Mouse (Mus musculus) lung, postnatal 25 days (tissue): ENCODE data around the gene Fancl.
"Not testable (repeated sequence)": the region's sequence is repeated elsewhere in the genome, so short reads cannot be mapped to it uniquely, and the experiment has no call there.

ENCODE experiments used
- DNase-seq: peaks from one replicate; pipeline ENCODE4 v3.0.0; 2022; ENCODE audit warnings: low spot score

Gene Fancl

GRCm38 (mm10) chr11:26385971-26386370 is at the start of gene Fancl:
Gene Fancl, plus strand, starts transcription at chr11:26386135.
- no peak for DNase-seq

GRCm38 (mm10) chr11:26336848-26337247 is 49.1 kb upstream of the Fancl start:
- DNase-seq, result no peak

DNA sequence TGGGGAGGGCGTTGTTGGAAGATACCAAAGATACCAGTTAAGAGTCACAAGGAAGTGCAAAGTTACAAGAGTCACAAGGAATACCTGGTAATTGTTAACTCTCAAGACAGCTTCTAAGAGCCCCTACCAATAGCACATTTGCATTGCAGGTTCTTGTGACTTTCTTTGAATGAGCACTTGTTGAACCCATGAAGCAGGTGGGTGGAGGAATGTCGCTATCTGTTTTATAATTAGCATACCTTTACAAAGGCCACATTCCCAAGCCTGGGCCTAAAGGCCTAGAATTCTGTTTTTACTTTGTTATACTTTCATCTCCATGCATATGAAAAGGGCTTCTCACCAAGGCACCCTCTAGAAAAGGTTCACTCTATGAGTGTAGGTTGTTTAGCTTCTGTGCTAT is 15.8 kb upstream of the Fancl start:
- not testable (repeated sequence) for DNase-seq

DNA sequence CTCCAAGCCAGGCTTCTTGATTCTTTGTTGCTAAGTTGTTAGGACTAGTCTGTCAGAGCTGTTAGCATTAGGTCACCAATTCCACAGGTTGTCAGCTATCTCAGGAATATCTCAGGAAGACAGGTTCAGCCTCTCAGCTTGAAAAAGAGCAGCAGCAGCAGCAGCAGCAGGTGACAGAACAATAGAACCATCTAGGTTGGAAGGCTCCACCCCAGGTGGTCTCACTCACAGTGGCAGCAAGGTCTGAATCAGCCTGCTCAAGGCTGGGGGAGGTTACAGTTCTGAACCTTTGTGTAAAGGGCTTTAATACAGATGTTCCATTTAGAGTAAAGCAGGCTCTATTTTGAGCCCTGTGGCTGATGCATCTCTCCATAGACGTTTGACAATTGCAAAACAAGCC is 14.0 kb upstream of the Fancl start:
- not testable (repeated sequence) for DNase-seq

GRCm38 (mm10) chr11:26374132-26374531 is 11.8 kb upstream of the Fancl start:
- no peak for DNase-seq

- DNase-seq, result no peak
Measured at GRCm38 (mm10) chr11:26378074-26378473, 7.9 kb upstream of the Fancl start.

- no peak for DNase-seq
Measured at GRCm38 (mm10) chr11:26381499-26381898, 4.4 kb upstream of the Fancl start.

- DNase-seq, result no peak
Measured at GRCm38 (mm10) chr11:26386678-26387077, 743 bp downstream of the Fancl start.

DNA sequence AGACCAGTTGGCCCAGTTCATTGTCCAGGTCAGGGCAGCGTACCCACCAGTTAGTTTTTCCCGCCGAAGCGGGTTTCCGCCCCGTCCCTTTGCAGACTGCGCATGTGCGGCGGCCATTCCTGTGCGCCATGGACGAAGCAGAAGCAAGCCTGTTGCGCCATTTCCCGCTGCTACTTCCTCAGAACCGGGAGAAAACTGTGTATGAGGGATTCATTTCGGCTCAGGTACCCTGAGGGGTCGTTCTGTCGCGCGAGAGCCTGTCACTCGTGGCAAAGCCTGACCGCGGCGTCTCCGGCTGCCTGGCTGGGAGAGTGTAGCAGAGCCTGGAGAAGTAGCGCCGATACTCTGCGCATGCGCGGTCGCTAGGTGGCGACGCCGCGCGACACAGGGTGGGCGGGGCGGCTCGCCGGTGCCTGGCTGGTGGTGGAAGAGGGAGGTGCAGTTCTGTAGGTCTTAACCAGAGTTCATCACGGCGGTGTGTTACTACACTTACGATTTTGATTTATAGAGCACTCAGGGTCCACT is 1.2 kb downstream of the Fancl start:
- DNase-seq, result peak; percentile 90

- DNase-seq, result no peak
Measured at GRCm38 (mm10) chr11:26395561-26395960, 9.6 kb downstream of the Fancl start.

DNA sequence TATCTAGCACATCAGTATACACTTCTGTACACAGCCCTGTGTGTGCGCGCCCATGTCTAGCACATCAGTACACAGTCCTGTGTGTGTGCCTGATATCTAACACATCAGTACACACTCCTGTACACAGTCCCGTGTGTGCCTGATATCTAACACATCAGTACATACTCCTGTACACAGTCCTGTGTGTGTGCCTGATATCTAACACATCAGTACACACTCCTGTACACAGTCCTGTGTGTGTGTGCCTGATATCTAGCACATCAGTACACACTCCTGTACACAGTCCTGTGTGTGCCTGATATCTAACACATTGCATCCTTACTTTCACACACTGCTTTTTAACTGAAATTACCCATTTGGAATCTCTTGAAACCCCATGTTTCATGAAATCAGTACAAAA is 27.0 kb downstream of the Fancl start:
- no peak for DNase-seq

DNA sequence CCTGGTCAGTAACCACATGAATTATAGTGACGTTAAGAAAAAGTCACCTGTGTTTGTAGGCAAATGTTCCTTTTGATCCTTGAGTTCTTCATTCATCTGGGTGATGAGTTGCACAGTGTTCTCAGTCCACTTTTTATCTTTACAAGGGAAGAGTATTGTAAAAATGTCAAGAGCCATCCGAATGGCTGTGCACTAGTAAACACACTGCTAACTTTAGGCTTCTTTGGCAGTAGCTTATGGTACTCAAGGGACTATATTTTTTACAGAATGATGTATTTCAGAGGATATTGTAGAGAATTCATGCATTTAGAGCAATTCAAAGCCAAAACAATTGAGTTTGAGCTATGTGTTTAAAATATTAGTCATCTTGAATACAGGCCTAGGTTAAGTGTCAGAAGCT is 35.5 kb downstream of the Fancl start:
- no peak for DNase-seq

- no peak for DNase-seq
Measured at GRCm38 (mm10) chr11:26434229-26434628, 48.3 kb downstream of the Fancl start.

DNA sequence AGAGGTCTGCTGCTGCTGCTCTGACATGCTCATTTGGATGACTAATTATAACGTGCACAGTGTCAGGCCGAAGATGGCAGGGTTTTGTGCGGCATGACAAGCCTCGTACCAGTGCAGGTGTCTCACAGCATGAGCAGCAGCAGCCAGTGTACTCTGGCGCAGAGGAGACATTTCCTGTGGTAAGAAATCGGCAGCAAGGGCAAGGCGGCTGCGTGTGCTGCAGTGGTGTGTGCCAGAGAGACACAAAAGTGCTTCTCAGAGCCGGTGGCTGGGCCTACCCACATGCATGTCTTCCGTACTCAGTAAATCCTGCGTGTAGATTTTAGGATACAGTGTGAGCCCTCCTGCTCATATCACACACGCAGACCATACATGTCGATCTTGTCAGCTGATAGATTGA is 51.9 kb downstream of the Fancl start:
- no peak for DNase-seq

DNA sequence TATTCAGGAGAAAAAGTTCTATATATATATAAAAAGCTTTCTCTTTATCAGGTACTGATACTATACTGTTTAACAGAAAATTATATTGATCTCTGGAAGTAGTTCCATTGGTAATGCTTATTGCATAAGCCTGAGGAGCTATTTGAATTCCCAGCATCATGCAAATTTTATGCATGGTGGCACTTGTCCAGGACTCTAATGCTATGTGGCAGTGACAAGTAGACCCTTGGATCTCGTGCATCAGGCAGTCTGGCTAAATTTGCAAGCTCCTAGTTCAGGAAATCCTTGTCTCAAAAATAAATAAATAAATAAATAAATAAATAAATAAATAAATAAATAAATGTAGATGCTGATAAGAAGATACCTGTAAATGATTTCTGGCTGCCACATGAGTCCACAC is 55.2 kb downstream of the Fancl start:
- DNase-seq, result no peak

GRCm38 (mm10) chr11:26444374-26444773 is 58.4 kb downstream of the Fancl start:
- no peak for DNase-seq

DNA sequence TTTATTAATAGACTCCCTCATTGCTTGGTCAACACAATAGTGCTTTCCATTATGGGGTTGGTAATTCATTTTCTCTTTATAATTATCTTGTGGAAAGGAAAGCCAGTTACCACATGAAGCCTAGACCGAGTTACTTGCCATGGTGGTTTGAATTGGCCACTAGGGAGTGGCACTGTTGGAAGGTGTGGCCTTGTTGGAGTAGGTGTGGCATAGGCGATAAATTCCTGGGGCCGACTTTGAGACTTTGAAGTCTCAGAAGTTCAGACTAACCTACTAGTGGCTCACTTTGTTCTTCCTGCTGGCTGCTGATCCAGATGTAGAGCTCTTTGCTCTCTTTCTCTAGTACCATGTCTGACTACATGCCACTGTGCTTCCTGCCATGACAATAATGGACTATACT is 63.9 kb downstream of the Fancl start:
- no peak for DNase-seq

DNA sequence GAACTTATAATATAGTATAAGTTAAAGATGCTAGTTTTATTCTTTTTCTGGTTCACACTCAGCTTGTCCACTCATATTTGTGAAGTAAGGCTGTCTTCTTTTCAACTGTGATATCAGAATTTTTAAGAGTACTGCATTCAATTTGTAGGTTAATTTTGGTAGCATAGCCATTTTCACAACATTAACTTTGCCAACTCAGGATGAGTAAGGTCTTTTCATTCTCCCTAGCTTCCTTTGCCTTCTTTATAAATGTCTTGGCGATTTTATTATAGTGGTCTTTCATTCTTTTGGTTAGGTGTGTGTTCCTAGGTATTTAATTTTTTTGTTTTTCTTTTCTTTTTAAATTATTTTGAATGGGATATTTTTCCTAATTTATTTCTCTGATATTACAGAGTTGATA is 64.7 kb downstream of the Fancl start:
- no peak for DNase-seq

- DNase-seq, result no peak
Measured at GRCm38 (mm10) chr11:26451228-26451627, 65.3 kb downstream of the Fancl start.

- DNase-seq, result no peak
Measured at GRCm38 (mm10) chr11:26452693-26453092, 66.8 kb downstream of the Fancl start.

DNA sequence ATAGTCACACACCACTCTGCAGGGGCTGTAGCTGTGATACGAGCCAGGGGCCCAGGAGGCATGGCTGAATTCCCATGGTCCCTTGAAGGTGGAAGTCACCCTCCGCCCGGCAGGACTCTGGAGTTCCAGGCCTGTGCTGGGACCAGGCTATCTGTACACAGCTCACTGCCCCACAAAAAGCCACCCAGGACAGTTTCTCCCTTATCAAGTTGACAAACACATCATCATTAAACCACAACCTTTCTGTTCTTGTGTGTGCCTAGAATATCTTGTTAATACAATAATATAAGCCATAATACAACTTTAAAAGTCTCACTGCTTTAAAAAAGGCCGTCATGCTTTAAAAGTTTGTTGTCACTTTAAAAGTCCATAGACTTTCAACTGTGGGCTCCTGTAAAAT is 68.1 kb downstream of the Fancl start:
- DNase-seq, result no peak

DNA sequence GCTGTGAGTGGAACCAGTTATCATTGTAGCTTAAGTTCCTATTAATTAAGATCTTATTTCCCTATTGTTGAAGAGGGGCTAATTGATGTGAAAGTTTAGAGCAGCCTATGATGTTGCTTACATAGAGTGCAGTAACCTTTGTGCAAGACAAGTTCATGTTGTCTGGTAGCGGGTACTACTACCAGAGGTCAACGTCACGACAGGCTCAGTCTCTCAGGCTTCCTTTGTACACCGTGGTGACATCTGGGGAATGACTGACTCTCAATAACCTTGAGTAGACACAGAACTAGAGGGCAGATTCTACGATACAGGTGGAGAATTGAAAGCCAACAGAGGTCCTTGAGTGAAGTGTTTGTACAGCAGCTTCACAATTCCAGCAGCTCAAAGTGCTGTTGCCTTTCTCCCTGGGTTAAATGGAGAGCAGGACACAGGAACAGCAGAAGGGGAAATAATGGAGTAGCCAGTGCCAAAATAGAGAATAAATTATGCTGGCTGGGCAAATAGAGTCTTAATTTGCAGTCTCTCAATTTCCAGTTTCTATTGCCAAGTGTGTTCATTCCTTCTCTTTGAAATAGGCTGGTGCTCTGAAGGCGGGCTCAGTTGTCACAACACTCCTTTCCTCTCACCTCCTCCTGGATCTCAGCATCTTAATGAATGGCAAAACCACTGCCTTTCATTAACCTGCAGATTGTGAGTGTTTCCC is 91.3 kb downstream of the Fancl start:
- DNase-seq, result no peak

- DNase-seq, result no peak
Measured at GRCm38 (mm10) chr11:26481691-26482242, 95.8 kb downstream of the Fancl start.
